Mouse (Mus musculus): ENCODE results near the gene Mcm6. TPM values are rescaled to one million over a fixed set of nuclear protein-coding genes. Genes with fewer than 3 reads are reported as not detected.
"Not testable (repeated sequence)": the region's sequence is repeated elsewhere in the genome, so short reads cannot be mapped to it uniquely, and the experiment has no call there.

Gene Mcm6
- polyA plus RNA-seq, 1 experiment from 2014 or later: 45.7 TPM

GRCm38 (mm10) chr1:128319266-128319665, 40.2 kb downstream of the Mcm6 start:
- H3K9me3 ChIP-seq (ENCODE audit: control insufficient read depth, low read length); H3K4me1 ChIP-seq (ENCODE audit: control insufficient read depth, insufficient read depth, low read length); H3K36me3 ChIP-seq (ENCODE audit: control insufficient read depth, insufficient read depth, low read length); H3K27ac ChIP-seq (ENCODE audit: low read depth, low read length); H3K9ac ChIP-seq (replicated peaks; ENCODE audit: low read depth, low read length); ATAC-seq (ENCODE audit: low read depth); H3K4me2 ChIP-seq (ENCODE audit: low read depth, low read length); H3K4me3 ChIP-seq (ENCODE audit: low read depth, low read length); H3K27me3 ChIP-seq (ENCODE audit: control insufficient read depth, insufficient read depth, low read length): not testable (repeated sequence)
- 91% methylated on average over 6 of the region's 6 CpGs for WGBS

GRCm38 (mm10) chr1:128314665-128315064, 44.8 kb downstream of the Mcm6 start:
- no peak overlapping the region for H3K4me3 ChIP-seq (ENCODE audit: low read depth, low read length)
- no peak overlapping the region for H3K27ac ChIP-seq (ENCODE audit: low read depth, low read length)
- WGBS: 72% methylated on average over 4 of the region's 4 CpGs
- no peaks in the 10 kb centered on the region for H3K36me3 ChIP-seq (ENCODE audit: control insufficient read depth, insufficient read depth, low read length)
- no peak overlapping the region for H3K9ac ChIP-seq (replicated peaks; ENCODE audit: low read depth, low read length)
- no peak for ATAC-seq (ENCODE audit: low read depth)
- no peak overlapping the region for H3K4me2 ChIP-seq (ENCODE audit: low read depth, low read length)
- no peaks in the 10 kb centered on the region for H3K9me3 ChIP-seq (ENCODE audit: control insufficient read depth, low read length)
- no peaks in the 10 kb centered on the region for H3K27me3 ChIP-seq (ENCODE audit: control insufficient read depth, insufficient read depth, low read length)
- no peaks in the 10 kb centered on the region for H3K4me1 ChIP-seq (ENCODE audit: control insufficient read depth, insufficient read depth, low read length)

DNA sequence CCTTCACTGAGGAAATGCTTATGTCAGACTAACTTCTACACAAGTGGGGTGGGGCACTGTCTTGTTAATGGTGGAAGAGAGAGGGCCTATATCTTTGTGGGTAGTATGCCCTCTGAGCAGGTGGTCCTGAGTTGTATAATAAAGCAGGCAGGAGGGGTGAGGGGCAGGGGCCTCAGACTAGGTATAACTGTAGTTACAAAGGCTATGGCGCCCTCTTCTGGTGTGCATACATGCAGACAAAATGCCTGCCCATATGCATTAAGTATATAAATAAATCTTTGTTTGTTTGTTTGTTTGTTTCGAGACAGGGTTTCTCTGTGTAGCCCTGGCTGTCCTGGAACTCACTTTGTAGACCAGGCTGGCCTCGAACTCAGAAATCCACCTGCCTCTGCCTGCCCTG, 50.4 kb downstream of the Mcm6 start:
- Histone ChIP-seq H3K27ac (ENCODE audit: low read depth, low read length) (no peak overlapping the region), H3K36me3 (ENCODE audit: control insufficient read depth, insufficient read depth, low read length) (no peaks in the 10 kb centered on the region), H3K9ac (replicated peaks; ENCODE audit: low read depth, low read length) (no peak overlapping the region), H3K27me3 (ENCODE audit: control insufficient read depth, insufficient read depth, low read length) (no peaks in the 10 kb centered on the region), H3K4me3 (ENCODE audit: low read depth, low read length) (no peak overlapping the region), H3K9me3 (ENCODE audit: control insufficient read depth, low read length) (no peaks in the 10 kb centered on the region), H3K4me1 (ENCODE audit: control insufficient read depth, insufficient read depth, low read length) (no peaks in the 10 kb centered on the region), H3K4me2 (ENCODE audit: low read depth, low read length) (no peak overlapping the region)
- ATAC-seq (ENCODE audit: low read depth): no peak
- 87% methylated on average over 3 of the region's 3 CpGs for WGBS

DNA sequence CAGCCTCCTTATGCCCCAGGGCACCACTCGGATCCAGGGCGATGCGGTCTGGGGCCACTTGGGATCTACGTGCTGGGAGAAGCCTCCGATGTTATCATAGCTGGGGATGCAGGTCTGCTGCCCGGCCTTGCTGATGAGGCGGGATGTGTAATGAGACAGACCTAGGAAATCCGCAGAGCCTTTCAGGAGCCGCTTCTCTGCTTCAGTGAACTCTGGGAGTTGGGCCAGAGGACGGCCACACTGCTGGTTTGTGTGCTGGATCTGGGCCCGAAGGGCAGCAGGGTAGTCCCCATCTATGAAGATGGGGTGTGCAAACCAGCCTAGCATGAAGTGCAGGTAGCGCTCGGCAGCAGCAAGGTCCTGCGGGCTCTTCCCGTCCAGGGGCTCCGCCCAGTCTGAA, 55.6 kb downstream of the Mcm6 start:
- peak; percentile 38; the same call in 1 of the 2 replicates for ATAC-seq (ENCODE audit: low read depth)
- no peaks in the 10 kb centered on the region for H3K27me3 ChIP-seq (ENCODE audit: control insufficient read depth, insufficient read depth, low read length)
- no peak overlapping the region for H3K4me2 ChIP-seq (ENCODE audit: low read depth, low read length)
- no peaks in the 10 kb centered on the region for H3K4me1 ChIP-seq (ENCODE audit: control insufficient read depth, insufficient read depth, low read length)
- no peak overlapping the region for H3K27ac ChIP-seq (ENCODE audit: low read depth, low read length)
- no peak overlapping the region for H3K4me3 ChIP-seq (ENCODE audit: low read depth, low read length)
- whole genome bisulfite sequencing: 81% methylated on average over 16 of the region's 16 CpGs
- H3K36me3 ChIP-seq (ENCODE audit: control insufficient read depth, insufficient read depth, low read length): no peaks in the 10 kb centered on the region
- H3K9me3 ChIP-seq (ENCODE audit: control insufficient read depth, low read length): no peaks in the 10 kb centered on the region
- no peak overlapping the region for H3K9ac ChIP-seq (replicated peaks; ENCODE audit: low read depth, low read length)

DNA sequence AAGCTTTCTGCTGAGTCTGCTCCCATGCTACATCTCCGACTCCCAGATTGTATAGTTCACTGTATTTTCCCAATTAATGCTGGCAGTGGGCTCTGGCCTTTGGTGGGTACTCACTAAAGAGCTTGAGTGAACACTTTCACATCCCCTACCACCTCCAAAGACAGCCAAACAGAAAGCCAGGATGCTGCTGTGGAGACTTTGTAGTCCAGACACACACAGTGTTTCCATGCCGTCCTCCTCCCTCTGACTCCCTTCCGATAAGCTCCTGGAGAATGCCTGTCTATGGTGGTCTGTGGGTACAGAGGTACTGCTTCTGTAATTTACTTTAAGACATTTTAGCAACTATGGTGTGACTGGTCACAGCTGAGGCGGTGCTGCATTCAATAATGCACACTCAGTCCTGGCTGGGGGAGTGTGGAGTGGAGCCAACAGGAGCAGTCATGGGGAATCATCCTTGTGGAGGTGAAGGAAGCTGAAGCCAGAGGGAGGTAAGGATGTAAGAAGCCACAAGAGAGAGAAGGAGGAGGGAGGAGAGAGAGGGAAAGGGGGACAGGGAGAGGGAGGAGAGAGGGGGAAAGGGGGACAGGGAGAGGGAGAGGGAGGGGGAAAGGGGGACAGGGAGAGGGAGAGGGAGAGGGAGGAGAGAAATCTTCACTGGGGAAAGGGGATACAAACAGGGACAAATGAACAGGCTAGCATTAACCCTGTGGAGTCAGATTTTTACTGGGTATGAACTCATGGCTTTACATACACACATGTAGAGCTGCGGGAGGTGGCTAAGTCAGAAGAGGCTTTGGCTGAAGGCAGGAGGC, 63.5 kb downstream of the Mcm6 start:
- Histone ChIP-seq H3K27ac (ENCODE audit: low read depth, low read length) (no peak overlapping the region), H3K27me3 (ENCODE audit: control insufficient read depth, insufficient read depth, low read length) (no peaks in the 10 kb centered on the region), H3K36me3 (ENCODE audit: control insufficient read depth, insufficient read depth, low read length) (no peaks in the 10 kb centered on the region), H3K9ac (replicated peaks; ENCODE audit: low read depth, low read length) (no peak overlapping the region), H3K4me1 (ENCODE audit: control insufficient read depth, insufficient read depth, low read length) (no peaks in the 10 kb centered on the region), H3K9me3 (ENCODE audit: control insufficient read depth, low read length) (no peaks in the 10 kb centered on the region), H3K4me3 (ENCODE audit: low read depth, low read length) (no peak overlapping the region), H3K4me2 (ENCODE audit: low read depth, low read length) (no peak overlapping the region)
- WGBS: 66% methylated on average over 5 of the region's 5 CpGs
- ATAC-seq (ENCODE audit: low read depth): peak; percentile 25; the same call in 1 of the 2 replicates

DNA sequence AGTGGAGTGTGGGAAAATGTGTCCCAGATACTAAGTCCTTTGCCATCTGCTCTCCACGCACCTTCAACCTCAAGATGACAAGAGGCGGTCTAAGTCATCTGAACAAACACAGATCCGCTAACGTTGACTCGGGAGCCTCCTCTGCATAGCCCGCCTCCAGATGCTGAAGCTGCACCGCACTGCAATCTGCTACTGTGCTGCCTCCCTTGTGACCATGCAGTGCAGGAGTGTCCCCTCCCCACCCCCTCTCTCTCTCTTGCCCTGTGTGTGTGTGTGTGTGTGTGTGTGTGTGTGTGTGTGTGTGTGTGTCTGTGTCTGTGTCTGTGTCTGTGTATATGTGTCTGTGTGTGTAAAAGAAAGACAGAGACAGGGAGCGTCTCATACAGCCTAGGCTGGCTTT, 64.2 kb downstream of the Mcm6 start:
- Histone ChIP-seq H3K36me3 (ENCODE audit: control insufficient read depth, insufficient read depth, low read length) (no peaks in the 10 kb centered on the region), H3K27me3 (ENCODE audit: control insufficient read depth, insufficient read depth, low read length) (no peaks in the 10 kb centered on the region), H3K4me2 (ENCODE audit: low read depth, low read length) (no peak overlapping the region), H3K9ac (replicated peaks; ENCODE audit: low read depth, low read length) (no peak overlapping the region), H3K27ac (ENCODE audit: low read depth, low read length) (no peak overlapping the region), H3K9me3 (ENCODE audit: control insufficient read depth, low read length) (no peaks in the 10 kb centered on the region), H3K4me1 (ENCODE audit: control insufficient read depth, insufficient read depth, low read length) (no peaks in the 10 kb centered on the region), H3K4me3 (ENCODE audit: low read depth, low read length) (no peak overlapping the region)
- WGBS: 82% methylated on average over 8 of the region's 8 CpGs
- no peak; the same call in 1 of the 2 replicates for ATAC-seq (ENCODE audit: low read depth)

- Histone ChIP-seq H3K36me3 (ENCODE audit: control insufficient read depth, insufficient read depth, low read length) (no peaks in the 10 kb centered on the region), H3K9ac (replicated peaks; ENCODE audit: low read depth, low read length) (no peak overlapping the region), H3K4me2 (ENCODE audit: low read depth, low read length) (no peak overlapping the region), H3K4me3 (ENCODE audit: low read depth, low read length) (no peak overlapping the region), H3K27ac (ENCODE audit: low read depth, low read length) (no peak overlapping the region), H3K9me3 (ENCODE audit: control insufficient read depth, low read length) (no peaks in the 10 kb centered on the region), H3K27me3 (ENCODE audit: control insufficient read depth, insufficient read depth, low read length) (no peaks in the 10 kb centered on the region), H3K4me1 (ENCODE audit: control insufficient read depth, insufficient read depth, low read length) (no peaks in the 10 kb centered on the region)
- ATAC-seq (ENCODE audit: low read depth): no peak
- 89% methylated on average over 12 of the region's 12 CpGs for WGBS
Measured at GRCm38 (mm10) chr1:128293524-128293923, 65.9 kb downstream of the Mcm6 start.

GRCm38 (mm10) chr1:128290295-128290694, 69.2 kb downstream of the Mcm6 start:
- H3K9me3 ChIP-seq (ENCODE audit: control insufficient read depth, low read length): no peaks in the 10 kb centered on the region
- no peaks in the 10 kb centered on the region for H3K4me1 ChIP-seq (ENCODE audit: control insufficient read depth, insufficient read depth, low read length)
- H3K9ac ChIP-seq (replicated peaks; ENCODE audit: low read depth, low read length): no peak overlapping the region
- H3K4me2 ChIP-seq (ENCODE audit: low read depth, low read length): no peak overlapping the region
- H3K36me3 ChIP-seq (ENCODE audit: control insufficient read depth, insufficient read depth, low read length): no peaks in the 10 kb centered on the region
- no peak for ATAC-seq (ENCODE audit: low read depth)
- no peak overlapping the region for H3K27ac ChIP-seq (ENCODE audit: low read depth, low read length)
- no peaks in the 10 kb centered on the region for H3K27me3 ChIP-seq (ENCODE audit: control insufficient read depth, insufficient read depth, low read length)
- 86% methylated on average over 5 of the region's 5 CpGs for WGBS
- H3K4me3 ChIP-seq (ENCODE audit: low read depth, low read length): no peak overlapping the region

GRCm38 (mm10) chr1:128285136-128285535, 74.3 kb downstream of the Mcm6 start:
- 74% methylated on average over 9 of the region's 9 CpGs for WGBS
- H3K4me2 ChIP-seq (ENCODE audit: low read depth, low read length): no peak overlapping the region
- H3K9me3 ChIP-seq (ENCODE audit: control insufficient read depth, low read length): no peaks in the 10 kb centered on the region; the same call in 1 of the 2 replicates
- no peak overlapping the region for H3K4me3 ChIP-seq (ENCODE audit: low read depth, low read length)
- no peak overlapping the region for H3K27ac ChIP-seq (ENCODE audit: low read depth, low read length)
- H3K9ac ChIP-seq (replicated peaks; ENCODE audit: low read depth, low read length): no peak overlapping the region
- no peaks in the 10 kb centered on the region for H3K27me3 ChIP-seq (ENCODE audit: control insufficient read depth, insufficient read depth, low read length)
- no peaks in the 10 kb centered on the region for H3K4me1 ChIP-seq (ENCODE audit: control insufficient read depth, insufficient read depth, low read length)
- no peaks in the 10 kb centered on the region for H3K36me3 ChIP-seq (ENCODE audit: control insufficient read depth, insufficient read depth, low read length)
- ATAC-seq (ENCODE audit: low read depth): no peak

Data from neural tube, embryonic 14.5 days (tissue).